Mouse (Mus musculus): ENCODE measurements around the gene Lmntd2.
A peak's percentile ranks its signal among the peaks of the same experiment; 100 is the strongest.

DNA sequence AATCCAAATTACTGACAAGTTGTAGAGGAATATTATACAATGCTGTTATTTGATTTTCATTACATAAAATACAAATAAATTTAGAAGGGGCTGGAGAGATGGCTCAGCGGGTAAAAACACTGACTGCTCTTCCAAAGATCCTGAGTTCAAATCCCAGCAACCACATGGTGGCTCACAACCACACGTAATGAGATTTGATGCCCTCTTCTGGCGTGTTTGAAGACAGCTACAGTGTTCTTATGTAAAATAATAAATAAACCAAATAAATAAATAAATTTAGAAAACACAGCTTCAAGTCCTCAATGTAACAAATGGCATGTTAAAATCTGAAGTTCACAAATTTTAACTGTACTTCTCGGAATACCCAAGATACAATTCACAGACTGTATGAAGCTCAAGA lies 38.8 kb downstream of the Lmntd2 start:
- TF ChIP-seq CTCF (IDR thresholded peaks at IDR 0.05; ENCODE audit: low read depth) (peak; percentile 39), EP300 (optimal IDR thresholded peaks at IDR 0.05) (no peak)

Data from stomach, postnatal 0 days (tissue).